Mouse (Mus musculus): ENCODE data around the gene Gpr88.

DNA sequence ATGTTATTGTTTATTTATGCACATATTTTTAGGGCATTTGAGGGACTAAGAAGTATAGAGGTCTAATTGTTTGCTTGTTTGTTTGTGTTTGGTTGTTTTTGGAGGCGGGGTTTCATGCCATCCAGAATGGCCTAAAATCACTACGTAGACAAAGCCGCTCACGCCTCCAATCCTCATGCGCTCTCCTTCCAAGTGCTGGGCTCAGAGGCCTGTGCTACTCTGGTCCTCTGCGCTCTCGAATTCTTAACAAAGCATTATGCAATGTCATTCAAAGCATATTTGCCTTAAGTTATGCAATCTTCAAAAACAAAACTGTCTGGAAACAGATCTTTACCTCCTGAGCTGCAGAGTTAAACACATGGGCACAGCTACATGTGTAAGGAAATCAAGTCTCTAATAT, 49.3 kb upstream of the Gpr88 start:
- TF ChIP-seq CTCF (IDR thresholded peaks at IDR 0.05; ENCODE audit: low read depth, low read length) (no peak), TAL1 (conservative IDR thresholded peaks at IDR 0.05; ENCODE audit: low read depth, low read length) (no peak), GATA1 (IDR thresholded peaks at IDR 0.05; ENCODE audit: borderline replicate concordance, low read length) (no peak), POLR2AphosphoS5 (IDR thresholded peaks at IDR 0.05; ENCODE audit: insufficient replicate concordance, low read depth, low read length) (no peak)

All from G1E (cell line).